Mouse (Mus musculus) G1E (cell line): Measurements from ENCODE around the gene 4930412O13Rik. TPM values are rescaled to one million over a fixed set of nuclear protein-coding genes. Genes with fewer than 3 reads are reported as not detected.

Experiments used
- ATAC-seq: 2 replicates; pipeline ENCODE4 v1.8.0; 2016; ENCODE audit warnings: mild to moderate bottlenecking; ENCODE audit not compliant: insufficient number of reproducible peaks, poor library complexity, low FRiP score, severe bottlenecking; ENCODE audit errors: extremely low read depth
- DNase-seq: peaks from one replicate; pipeline ENCODE4 v3.0.0; 2012; ENCODE audit warnings: low spot score
- H3K27me3 ChIP-seq: 2 replicates; pipeline ENCODE4 v1.6.1; 2012; ENCODE audit warnings: mild to moderate bottlenecking, low read length, inconsistent platforms; ENCODE audit not compliant: insufficient read depth
- H3K36me3 ChIP-seq: replicated peaks from 2 replicates; pipeline ENCODE3; 2012; ENCODE audit warnings: mild to moderate bottlenecking, inconsistent platforms
- H3K4me1 ChIP-seq: 2 replicates; pipeline ENCODE4 v1.6.1; 2012; ENCODE audit warnings: low read depth, low read length, inconsistent platforms, mixed read lengths; ENCODE audit not compliant: insufficient read depth
- H3K4me3 ChIP-seq: 2 replicates; pipeline ENCODE4 v1.5.1; 2012; ENCODE audit warnings: low read depth, mild to moderate bottlenecking, inconsistent platforms, low read length, moderate library complexity, mixed read lengths
- H3K9me3 ChIP-seq: replicated peaks from 2 replicates; pipeline ENCODE4 v1.6.1; 2012; ENCODE audit warnings: inconsistent platforms
- CTCF ChIP-seq: IDR thresholded peaks from 2 replicates; pipeline ENCODE4 v1.5.1; 2012; ENCODE audit warnings: low read depth, low read length, inconsistent platforms, mixed read lengths
- GATA1 ChIP-seq: IDR thresholded peaks from 2 replicates; pipeline ENCODE4 v1.6.1; 2012; ENCODE audit warnings: borderline replicate concordance, low read length, inconsistent platforms, mixed read lengths
- GATA2 ChIP-seq: IDR thresholded peaks from 2 replicates; pipeline ENCODE4 v1.6.1; 2012; ENCODE audit warnings: low read depth, low read length, inconsistent platforms, borderline replicate concordance
- POLR2AphosphoS5 ChIP-seq: IDR thresholded peaks from 2 replicates; pipeline ENCODE4 v1.6.1; 2012; ENCODE audit warnings: low read depth, low read length, inconsistent platforms; ENCODE audit not compliant: insufficient replicate concordance
- TAL1 ChIP-seq: conservative IDR thresholded peaks from 2 replicates; pipeline ENCODE4 v1.6.1; 2012; ENCODE audit warnings: low read depth, low read length, inconsistent platforms, mixed read lengths
- polyA plus RNA-seq: library from polyadenylated mRNA; stranded (reverse); fragments of >175 nt; gene quantifications from 2 replicates; pipeline ENCODE4 v1.2.3, GENCODE M21; 2012
- total RNA-seq, 2 experiments: library from RNA; stranded (forward) in 1 of 2; stranded (reverse) in 1 of 2; fragments of 200-1000 nt in 1 of 2; fragments of >200 nt in 1 of 2; fragmentation: Nextera tagmentation in 1 of 2; gene quantifications; 2 replicates each; pipeline ENCODE4 v1.2.3; 2014 to 2017

The 4930412O13Rik gene
- total and polyA plus RNA-seq, 3 experiments: not detected

DNA sequence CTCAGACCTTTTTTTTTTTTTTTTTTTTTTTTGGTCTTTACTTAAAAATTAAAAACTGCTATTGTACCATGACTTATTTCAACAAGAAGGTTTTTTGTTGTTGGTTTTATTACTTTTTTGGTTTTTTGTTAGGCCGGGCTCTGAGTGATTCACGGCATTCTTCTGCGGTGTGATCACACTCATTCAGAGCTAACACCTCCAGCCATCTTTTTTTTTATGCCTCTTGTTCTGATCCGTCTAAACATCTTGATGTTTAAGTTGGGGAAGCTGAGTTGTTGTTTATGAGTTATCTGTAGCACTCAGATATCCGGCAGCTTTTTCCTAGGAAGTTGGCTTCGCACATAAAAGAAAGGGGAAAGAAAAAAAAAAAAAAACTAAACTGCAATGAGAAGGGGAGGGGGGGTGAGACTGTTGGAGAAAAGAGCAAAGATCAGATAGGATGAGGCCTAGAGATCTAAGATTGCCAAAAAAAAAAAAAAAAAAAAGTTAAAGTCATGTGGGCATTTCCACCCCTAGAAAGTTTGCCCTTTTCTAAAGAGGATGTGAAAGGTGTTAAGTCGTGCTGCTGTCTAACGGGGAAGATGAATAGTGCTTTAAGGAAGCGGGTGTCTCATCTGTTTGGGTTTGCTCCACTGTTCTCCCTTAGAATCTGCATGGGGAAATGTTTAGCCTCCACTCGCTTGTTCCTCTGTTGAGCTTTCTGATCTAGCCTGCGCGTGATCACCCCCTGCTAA is 13.8 kb upstream of the 4930412O13Rik start:
- DNase-seq: no peak
- no peak for ATAC-seq
- no peaks in the 10 kb centered on the region for H3K27me3 ChIP-seq
- peaks cover 42% of the 10 kb centered on the region for H3K36me3 ChIP-seq
- peaks cover 21% of the 10 kb centered on the region for H3K4me1 ChIP-seq
- TF ChIP-seq GATA2: no peak
- TF ChIP-seq GATA1: no peak
- no peak for TF ChIP-seq CTCF
- no peak for TF ChIP-seq TAL1
- TF ChIP-seq POLR2AphosphoS5: no peak
- no peak overlapping the region for H3K4me3 ChIP-seq
- no peaks in the 10 kb centered on the region for H3K9me3 ChIP-seq

- Histone ChIP-seq H3K27me3 (no peaks in the 10 kb centered on the region; the same call in 1 of the 2 replicates), H3K4me1 (peaks cover 35% of the 10 kb centered on the region), H3K9me3 (no peaks in the 10 kb centered on the region), H3K36me3 (peaks cover 52% of the 10 kb centered on the region), H3K4me3 (no peak overlapping the region)
- TF ChIP-seq TAL1: no peak
- TF ChIP-seq GATA1: no peak
- ATAC-seq (peak; percentile 37), DNase-seq (no peak)
Observed at GRCm38 (mm10) chr2:9871141-9871716, 9.8 kb upstream of the 4930412O13Rik start.

DNA sequence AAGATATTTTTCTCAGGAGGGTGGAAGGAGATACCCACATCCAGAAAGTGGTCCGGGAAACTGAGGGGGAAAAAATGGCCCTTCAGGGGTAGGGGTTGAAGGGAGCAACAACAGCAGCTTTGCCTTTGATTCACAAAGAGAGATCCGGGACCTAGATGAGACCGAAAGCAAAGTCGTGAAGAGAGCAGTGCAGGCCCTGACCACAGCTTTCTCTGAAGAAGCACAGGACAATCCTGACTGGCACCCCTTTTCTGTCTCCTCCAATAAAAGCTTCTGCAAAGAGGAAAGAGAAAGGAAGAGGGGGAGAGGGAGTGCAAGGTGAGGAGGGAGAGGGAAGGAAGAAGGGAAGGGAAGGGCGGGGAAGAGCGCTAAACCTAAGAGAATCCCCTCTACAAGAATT is 9.3 kb upstream of the 4930412O13Rik start:
- peaks cover 3% of the 10 kb centered on the region; the same call in 1 of the 2 replicates for H3K27me3 ChIP-seq

DNA sequence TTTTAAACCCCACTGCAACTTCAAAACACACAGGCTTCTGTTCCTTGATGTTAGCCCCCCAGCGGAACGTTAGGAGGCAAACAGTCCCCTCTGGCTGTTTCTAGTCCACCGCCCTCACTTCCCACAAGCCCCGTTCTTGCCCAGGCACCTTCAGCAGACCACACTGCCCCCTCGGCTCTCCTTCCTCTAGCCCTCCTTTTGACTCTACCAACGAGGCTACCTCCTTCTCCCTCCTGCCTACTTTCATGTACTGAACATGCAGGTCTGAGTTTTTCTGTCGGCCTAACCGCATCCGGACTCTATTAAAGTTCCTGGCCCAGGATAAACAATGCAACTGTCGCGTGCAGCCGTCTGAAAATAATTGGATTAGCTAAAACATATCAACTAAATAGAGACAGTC is 8.4 kb upstream of the 4930412O13Rik start:
- Histone ChIP-seq H3K9me3 (no peaks in the 10 kb centered on the region), H3K4me3 (no peak overlapping the region), H3K4me1 (peaks cover 42% of the 10 kb centered on the region), H3K27me3 (peaks cover 11% of the 10 kb centered on the region), H3K36me3 (peaks cover 55% of the 10 kb centered on the region)
- ATAC-seq: no peak
- TF ChIP-seq POLR2AphosphoS5 (no peak), CTCF (no peak), GATA2 (no peak), GATA1 (no peak), TAL1 (no peak)
- DNase-seq: no peak

More for the DNA sequence above, 9.3 kb upstream of the 4930412O13Rik start:
- TF ChIP-seq CTCF: no peak
- TF ChIP-seq GATA2: no peak
- no peak for TF ChIP-seq TAL1
- TF ChIP-seq GATA1: no peak
- no peak for TF ChIP-seq POLR2AphosphoS5
- H3K9me3 ChIP-seq: no peaks in the 10 kb centered on the region
- no peak for ATAC-seq
- DNase-seq: no peak
- H3K4me1 ChIP-seq: peaks cover 35% of the 10 kb centered on the region
- H3K36me3 ChIP-seq: peaks cover 51% of the 10 kb centered on the region
- no peak overlapping the region for H3K4me3 ChIP-seq

DNA sequence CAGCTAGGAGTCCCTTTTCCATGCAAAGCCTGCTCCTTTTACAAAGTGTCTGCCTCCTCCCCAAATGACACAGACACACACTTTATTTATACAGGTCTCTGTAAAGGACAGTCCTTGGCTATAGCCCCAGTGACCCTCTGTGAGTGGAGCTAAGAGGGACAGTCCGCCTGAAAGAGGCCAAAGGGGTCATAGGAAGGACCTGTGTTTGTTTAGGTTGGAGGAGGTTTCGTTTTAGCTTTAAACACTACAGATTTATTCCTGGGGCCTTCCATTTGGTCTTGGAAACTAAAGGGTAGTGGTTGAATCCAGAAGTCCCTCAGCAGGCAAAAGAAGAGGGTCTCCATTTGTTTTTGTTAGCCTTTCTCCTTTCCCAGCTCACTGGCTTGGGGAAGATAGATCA is 7.3 kb upstream of the 4930412O13Rik start:
- DNase-seq (no peak), ATAC-seq (no peak)
- H3K4me3 ChIP-seq: no peak overlapping the region
- peaks cover 47% of the 10 kb centered on the region for H3K4me1 ChIP-seq
- H3K36me3 ChIP-seq: peaks cover 48% of the 10 kb centered on the region
- H3K27me3 ChIP-seq: peaks cover 15% of the 10 kb centered on the region
- TF ChIP-seq CTCF (no peak), GATA1 (no peak), POLR2AphosphoS5 (no peak), GATA2 (no peak), TAL1 (no peak)
- H3K9me3 ChIP-seq: no peaks in the 10 kb centered on the region

- peaks cover 50% of the 10 kb centered on the region for H3K4me1 ChIP-seq
- H3K4me3 ChIP-seq: no peak overlapping the region
- peaks cover 15% of the 10 kb centered on the region for H3K27me3 ChIP-seq
- TF ChIP-seq GATA1: no peak
- TF ChIP-seq POLR2AphosphoS5: no peak
- no peak for TF ChIP-seq GATA2
- no peak for TF ChIP-seq TAL1
- TF ChIP-seq CTCF: no peak
- peaks cover 45% of the 10 kb centered on the region for H3K36me3 ChIP-seq
- DNase-seq: no peak
- ATAC-seq: no peak
- no peaks in the 10 kb centered on the region for H3K9me3 ChIP-seq
Observed at GRCm38 (mm10) chr2:9874467-9875219, 6.4 kb upstream of the 4930412O13Rik start.
